Mouse (Mus musculus): ENCODE measurements around the gene Slc22a18. TPM values are rescaled to one million over a fixed set of nuclear protein-coding genes. Genes with fewer than 3 reads are reported as not detected.

Gene Slc22a18
- total and polyA plus RNA-seq, 3 experiments: 0.48 to 2.0 (median 0.76) TPM

GRCm38 (mm10) chr7:143464811-143465560, 8.6 kb upstream of the Slc22a18 start:
- H3K4me1 ChIP-seq (ENCODE audit: control insufficient read depth in 1 of 2, insufficient read depth in 2 of 2): no peaks in the 10 kb centered on the region
- no peak overlapping the region for H3K4me3 ChIP-seq (replicated peaks in 1 of 3; ENCODE audit: low read depth in 2 of 3, low read length in 2 of 3, poor library complexity in 1 of 3)
- peaks cover 20% of the 10 kb centered on the region for H3K9me3 ChIP-seq (replicated peaks; ENCODE audit: low read length)
- no peak for DNase-seq (ENCODE audit: extremely low read depth)
- H3K27me3 ChIP-seq (replicated peaks): peaks cover 37% of the 10 kb centered on the region
- no peak overlapping the region for H3K27ac ChIP-seq (ENCODE audit: insufficient read depth, low read depth)
- peak; percentile 58 for TF ChIP-seq BHLHE40 (IDR thresholded peaks at IDR 0.05; ENCODE audit: low read depth, low read length)
- no peak for TF ChIP-seq CTCF (conservative IDR thresholded peaks at IDR 0.05 in 1 of 2, IDR thresholded peaks at IDR 0.05 in 1 of 2; ENCODE audit: low read depth in 2 of 2, low read length in 2 of 2)
- H3K9ac ChIP-seq (ENCODE audit: insufficient read depth, low read depth): no peak overlapping the region
- in situ Hi-C loops (cut with MboI; ENCODE audit: low pct_ligation_motif_present, low pct_unique_long_range_greater_than_20kb, low sequenced_read_pairs): loop anchor here (5.0 kb wide), 1 partner anchor 313 kb away; no protein-coding TSS in a partner anchor
- no peaks in the 10 kb centered on the region for H3K79me2 ChIP-seq (replicated peaks; ENCODE audit: control insufficient read depth, extremely low read depth, insufficient read depth, poor library complexity, severe bottlenecking)
- no peaks in the 10 kb centered on the region for H3K36me3 ChIP-seq (replicated peaks in 1 of 2; ENCODE audit: control insufficient read depth in 1 of 2, insufficient read depth in 1 of 2, low read length in 1 of 2)
- 0 out of 2 replicates have a peak overlapping the region, but pooled peaks have one; percentile 32 for H3K4me2 ChIP-seq (ENCODE audit: insufficient read depth, low read depth, poor library complexity, severe bottlenecking)
- dilution Hi-C loops (cut with MboI; ENCODE audit: extremely low pct_ligation_motif_present, extremely low pct_unique_long_range_greater_than_20kb, low sequenced_read_pairs): no loop called here

DNA sequence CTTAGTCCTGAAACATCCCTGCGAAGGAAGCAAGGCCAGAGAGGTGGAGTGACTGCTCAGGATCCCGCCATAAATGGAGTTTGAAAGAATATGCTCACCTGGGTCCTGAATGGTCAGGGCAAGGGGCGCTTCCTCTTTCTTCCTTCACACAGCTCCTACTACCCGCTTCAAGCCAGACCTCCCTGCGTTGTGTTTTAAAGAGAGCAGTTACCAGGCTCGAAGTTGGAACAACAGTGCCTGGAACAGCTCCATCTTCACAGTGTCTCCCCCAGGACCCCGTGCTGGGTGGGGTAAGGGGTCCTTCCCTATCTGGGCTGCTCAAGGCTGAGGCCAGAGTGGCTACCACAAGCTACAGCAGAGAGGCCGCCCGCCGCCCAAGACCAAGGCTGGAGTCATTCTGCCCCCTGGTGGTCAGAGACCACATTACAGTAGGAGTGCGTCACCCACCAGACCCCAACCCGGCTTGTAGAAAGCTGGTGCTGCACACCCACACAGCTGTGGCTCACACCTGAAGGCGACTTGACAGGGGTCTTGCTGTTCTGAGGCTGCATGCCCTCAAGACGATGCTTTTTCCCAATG, 7.3 kb upstream of the Slc22a18 start:
- Histone ChIP-seq H3K27ac (ENCODE audit: insufficient read depth, low read depth) (no peak overlapping the region), H3K9me3 (replicated peaks; ENCODE audit: low read length) (peaks cover 10% of the 10 kb centered on the region), H3K4me3 (replicated peaks in 1 of 3; ENCODE audit: low read depth in 2 of 3, low read length in 2 of 3, poor library complexity in 1 of 3) (no peak overlapping the region), H3K36me3 (replicated peaks in 1 of 2; ENCODE audit: control insufficient read depth in 1 of 2, insufficient read depth in 1 of 2, low read length in 1 of 2) (no peaks in the 10 kb centered on the region), H3K9ac (ENCODE audit: insufficient read depth, low read depth) (no peak overlapping the region), H3K4me1 (ENCODE audit: control insufficient read depth in 1 of 2, insufficient read depth in 2 of 2) (no peaks in the 10 kb centered on the region), H3K27me3 (replicated peaks) (peaks cover 43% of the 10 kb centered on the region), H3K79me2 (replicated peaks; ENCODE audit: control insufficient read depth, extremely low read depth, insufficient read depth, poor library complexity, severe bottlenecking) (no peaks in the 10 kb centered on the region), H3K4me2 (ENCODE audit: insufficient read depth, low read depth, poor library complexity, severe bottlenecking) (no peak overlapping the region)
- TF ChIP-seq ETS1 (conservative IDR thresholded peaks at IDR 0.05; ENCODE audit: low read depth, low read length): no peak
- peak; percentile 85 for TF ChIP-seq RAD21 (IDR thresholded peaks at IDR 0.05; ENCODE audit: low read depth, low read length)
- TF ChIP-seq UBTF (IDR thresholded peaks at IDR 0.05; ENCODE audit: low read depth, low read length): no peak
- peak; percentile 57 for TF ChIP-seq ZC3H11A (IDR thresholded peaks at IDR 0.05; ENCODE audit: low read depth, low read length)
- no peak for TF ChIP-seq USF1 (IDR thresholded peaks at IDR 0.05; ENCODE audit: low read depth, low read length)
- peak; percentile 32 to 84; a peak in 3 of 4 replicates for TF ChIP-seq CTCF (conservative IDR thresholded peaks at IDR 0.05 in 1 of 2, IDR thresholded peaks at IDR 0.05 in 1 of 2; ENCODE audit: low read depth in 2 of 2, low read length in 2 of 2)
- peak; percentile 90 for TF ChIP-seq SMC3 (IDR thresholded peaks at IDR 0.05; ENCODE audit: low read depth, low read length)
- DNase-seq (ENCODE audit: extremely low read depth): peak; percentile 56
- in situ Hi-C loops (cut with MboI; ENCODE audit: low pct_ligation_motif_present, low pct_unique_long_range_greater_than_20kb, low sequenced_read_pairs) (loop anchor here (5.0 kb wide), 1 partner anchor 314 kb away; no protein-coding TSS in a partner anchor), dilution Hi-C loops (cut with MboI; ENCODE audit: extremely low pct_ligation_motif_present, extremely low pct_unique_long_range_greater_than_20kb, low sequenced_read_pairs) (no loop called here)

GRCm38 (mm10) chr7:143467714-143468113, 5.8 kb upstream of the Slc22a18 start:
- no peak for DNase-seq (ENCODE audit: extremely low read depth)
- H3K9ac ChIP-seq (ENCODE audit: insufficient read depth, low read depth): no peak overlapping the region
- H3K36me3 ChIP-seq (replicated peaks in 1 of 2; ENCODE audit: control insufficient read depth in 1 of 2, insufficient read depth in 1 of 2, low read length in 1 of 2): no peaks in the 10 kb centered on the region
- no peak overlapping the region for H3K4me3 ChIP-seq (replicated peaks in 1 of 3; ENCODE audit: low read depth in 2 of 3, low read length in 2 of 3, poor library complexity in 1 of 3)
- in situ Hi-C loops (cut with MboI; ENCODE audit: low pct_ligation_motif_present, low pct_unique_long_range_greater_than_20kb, low sequenced_read_pairs): loop anchor here (5.0 kb wide), 1 partner anchor 315 kb away; no protein-coding TSS in a partner anchor
- H3K4me2 ChIP-seq (ENCODE audit: insufficient read depth, low read depth, poor library complexity, severe bottlenecking): no peak overlapping the region
- no peaks in the 10 kb centered on the region for H3K79me2 ChIP-seq (replicated peaks; ENCODE audit: control insufficient read depth, extremely low read depth, insufficient read depth, poor library complexity, severe bottlenecking)
- H3K27me3 ChIP-seq (replicated peaks): peaks cover 51% of the 10 kb centered on the region
- H3K9me3 ChIP-seq (replicated peaks; ENCODE audit: low read length): peaks cover 2% of the 10 kb centered on the region
- dilution Hi-C loops (cut with MboI; ENCODE audit: extremely low pct_ligation_motif_present, extremely low pct_unique_long_range_greater_than_20kb, low sequenced_read_pairs): no loop called here
- no peak overlapping the region for H3K27ac ChIP-seq (ENCODE audit: insufficient read depth, low read depth)
- no peaks in the 10 kb centered on the region for H3K4me1 ChIP-seq (ENCODE audit: control insufficient read depth in 1 of 2, insufficient read depth in 2 of 2)
- TF ChIP-seq RAD21 (IDR thresholded peaks at IDR 0.05; ENCODE audit: low read depth, low read length) (no peak), MAFK (IDR thresholded peaks at IDR 0.05; ENCODE audit: insufficient replicate concordance, low read length) (no peak), E2F4 (IDR thresholded peaks at IDR 0.05; ENCODE audit: insufficient replicate concordance, low read depth, low read length) (no peak), ZNF384 (IDR thresholded peaks at IDR 0.05; ENCODE audit: low read depth, low read length) (no peak), EP300 (IDR thresholded peaks at IDR 0.05; ENCODE audit: low read length) (no peak), NELFE (IDR thresholded peaks at IDR 0.05; ENCODE audit: low read depth, low read length) (no peak), GABPA (IDR thresholded peaks at IDR 0.05; ENCODE audit: insufficient replicate concordance, low read depth, low read length) (no peak), TBP (conservative IDR thresholded peaks at IDR 0.05; ENCODE audit: low read depth, low read length) (no peak), TCF12 (IDR thresholded peaks at IDR 0.05; ENCODE audit: low read depth, low read length) (no peak), MAZ (IDR thresholded peaks at IDR 0.05; ENCODE audit: low read depth, low read length) (no peak), MAX (IDR thresholded peaks at IDR 0.05; ENCODE audit: low read length) (no peak), POLR2AphosphoS2 (IDR thresholded peaks at IDR 0.05; ENCODE audit: low read depth, low read length) (no peak), USF2 (conservative IDR thresholded peaks at IDR 0.05; ENCODE audit: low read depth, low read length) (no peak), SIN3A (IDR thresholded peaks at IDR 0.05; ENCODE audit: low read length) (no peak), ELF1 (IDR thresholded peaks at IDR 0.05; ENCODE audit: low read depth, low read length) (no peak), KAT2A (IDR thresholded peaks at IDR 0.05; ENCODE audit: insufficient replicate concordance, low read length) (no peak), CHD2 (IDR thresholded peaks at IDR 0.05; ENCODE audit: low read length) (no peak)
